Mouse (Mus musculus): ENCODE results near the gene Mfap2.

DNA sequence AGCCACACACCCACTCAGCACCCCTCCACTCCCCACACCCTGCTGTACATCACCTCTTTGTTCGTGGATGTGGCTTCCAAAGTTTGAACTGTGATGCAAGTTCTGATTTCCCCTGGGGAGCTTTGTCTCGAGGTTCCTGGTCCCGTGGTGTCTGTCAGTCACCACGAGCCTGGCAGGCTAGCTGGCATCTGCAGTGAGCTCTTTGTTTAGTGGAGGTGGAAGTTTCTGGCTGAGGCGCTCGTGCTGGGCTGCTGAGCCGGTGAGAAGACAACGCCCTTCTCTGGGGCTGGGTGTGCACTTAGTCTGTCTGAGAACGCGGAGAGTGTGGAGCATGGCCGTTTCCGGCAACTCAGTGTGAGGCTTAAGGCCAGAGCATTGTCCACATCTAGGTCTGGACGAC, 38.5 kb upstream of the Mfap2 start:
- TF ChIP-seq GATA1 (IDR thresholded peaks at IDR 0.05; ENCODE audit: low read length): no peak
- no peak for TF ChIP-seq TAL1 (IDR thresholded peaks at IDR 0.05; ENCODE audit: low read length)

Measured in erythroblast, embryonic 14.5 days (primary cell).